Mouse (Mus musculus): ENCODE data around the gene Mdm2. TPM values are rescaled to one million over a fixed set of nuclear protein-coding genes. Genes with fewer than 3 reads are reported as not detected.
"Not testable (repeated sequence)": the region's sequence is repeated elsewhere in the genome, so short reads cannot be mapped to it uniquely, and the experiment has no call there.

Mdm2 gene
- 56.0 and 56.7 TPM in 2 replicates for polyA plus RNA-seq (2014; fragmentation: Nextera tagmentation; extraction: Ambion mirVana)

- peak; percentile 90 for ATAC-seq (replicated peaks; ENCODE audit: low FRiP score)
- H3K4me3 ChIP-seq (ENCODE audit: low read depth, low read length) = peak within 1 kb of the TSS; percentile 83
- under 1% methylated on average over 52 of the region's 52 CpGs for WGBS
- peaks cover 7% of the 10 kb centered on the region for H3K36me3 ChIP-seq (ENCODE audit: control insufficient read depth, insufficient read depth, low read length)
- H3K9me3 ChIP-seq (ENCODE audit: control insufficient read depth, low read length) = no peaks in the 10 kb centered on the region
- H3K4me1 ChIP-seq (replicated peaks; ENCODE audit: control insufficient read depth, insufficient read depth, low read length) = peaks cover 3% of the 10 kb centered on the region; the same call in 1 of the 2 replicates
- H3K27ac ChIP-seq (ENCODE audit: low read depth, low read length) = peak within 1 kb of the TSS; percentile 93
- peak; percentile 97 for DNase-seq (ENCODE audit: low spot score)
- peak within 1 kb of the TSS; percentile 89 for H3K4me2 ChIP-seq
- H3K9ac ChIP-seq (ENCODE audit: low read depth, low read length) = peak within 1 kb of the TSS; percentile 96
- H3K27me3 ChIP-seq (replicated peaks; ENCODE audit: control insufficient read depth, insufficient read depth, low read length) = no peaks in the 10 kb centered on the region
Observed at GRCm38 (mm10) chr10:117710604-117711141, at the start of gene Mdm2. Mdm2 (minus strand) TSS chr10:117710758.

- Histone ChIP-seq H3K27me3 (replicated peaks; ENCODE audit: control insufficient read depth, insufficient read depth, low read length) (no peaks in the 10 kb centered on the region), H3K9me3 (ENCODE audit: control insufficient read depth, low read length) (no peaks in the 10 kb centered on the region), H3K27ac (ENCODE audit: low read depth, low read length) (no peak overlapping the region), H3K9ac (ENCODE audit: low read depth, low read length) (no peak overlapping the region), H3K4me1 (replicated peaks; ENCODE audit: control insufficient read depth, insufficient read depth, low read length) (no peaks in the 10 kb centered on the region), H3K36me3 (ENCODE audit: control insufficient read depth, insufficient read depth, low read length) (peaks cover 70% of the 10 kb centered on the region), H3K4me3 (ENCODE audit: low read depth, low read length) (no peak overlapping the region), H3K4me2 (no peak overlapping the region)
- WGBS = 91% methylated on average over 10 of the region's 10 CpGs
- ATAC-seq (replicated peaks; ENCODE audit: low FRiP score) (no peak), DNase-seq (ENCODE audit: low spot score) (no peak)
Observed at GRCm38 (mm10) chr10:117759844-117760630, 49.5 kb upstream of the Mdm2 start.

GRCm38 (mm10) chr10:117758749-117759727 lies 48.5 kb upstream of the Mdm2 start:
- no peak overlapping the region for H3K9ac ChIP-seq (ENCODE audit: low read depth, low read length)
- ATAC-seq (replicated peaks; ENCODE audit: low FRiP score) (no peak), DNase-seq (ENCODE audit: low spot score) (no peak)
- WGBS = 86% methylated on average over 18 of the region's 18 CpGs
- H3K4me3 ChIP-seq (ENCODE audit: low read depth, low read length) = no peak overlapping the region
- no peaks in the 10 kb centered on the region for H3K27me3 ChIP-seq (replicated peaks; ENCODE audit: control insufficient read depth, insufficient read depth, low read length)
- H3K27ac ChIP-seq (ENCODE audit: low read depth, low read length) = no peak overlapping the region
- no peak overlapping the region for H3K4me2 ChIP-seq
- no peaks in the 10 kb centered on the region for H3K9me3 ChIP-seq (ENCODE audit: control insufficient read depth, low read length)
- H3K4me1 ChIP-seq (replicated peaks; ENCODE audit: control insufficient read depth, insufficient read depth, low read length) = no peaks in the 10 kb centered on the region
- peaks cover 73% of the 10 kb centered on the region for H3K36me3 ChIP-seq (ENCODE audit: control insufficient read depth, insufficient read depth, low read length)

GRCm38 (mm10) chr10:117758344-117758743 lies 47.8 kb upstream of the Mdm2 start:
- DNase-seq (ENCODE audit: low spot score); H3K4me2 ChIP-seq; H3K27ac ChIP-seq (ENCODE audit: low read depth, low read length); ATAC-seq (replicated peaks; ENCODE audit: low FRiP score); H3K9ac ChIP-seq (ENCODE audit: low read depth, low read length); H3K9me3 ChIP-seq (ENCODE audit: control insufficient read depth, low read length); H3K27me3 ChIP-seq (replicated peaks; ENCODE audit: control insufficient read depth, insufficient read depth, low read length); H3K4me3 ChIP-seq (ENCODE audit: low read depth, low read length); H3K4me1 ChIP-seq (replicated peaks; ENCODE audit: control insufficient read depth, insufficient read depth, low read length): not testable (repeated sequence)
- peaks cover 71% of the 10 kb centered on the region for H3K36me3 ChIP-seq (ENCODE audit: control insufficient read depth, insufficient read depth, low read length)
- 94% methylated on average over 3 of the region's 3 CpGs for WGBS

GRCm38 (mm10) chr10:117757796-117758342 lies 47.3 kb upstream of the Mdm2 start:
- H3K4me2 ChIP-seq = no peak overlapping the region
- DNase-seq (ENCODE audit: low spot score) (no peak), ATAC-seq (replicated peaks; ENCODE audit: low FRiP score) (no peak)
- H3K9me3 ChIP-seq (ENCODE audit: control insufficient read depth, low read length) = no peaks in the 10 kb centered on the region
- H3K27me3 ChIP-seq (replicated peaks; ENCODE audit: control insufficient read depth, insufficient read depth, low read length) = no peaks in the 10 kb centered on the region
- H3K4me3 ChIP-seq (ENCODE audit: low read depth, low read length) = no peak overlapping the region
- no peaks in the 10 kb centered on the region for H3K4me1 ChIP-seq (replicated peaks; ENCODE audit: control insufficient read depth, insufficient read depth, low read length)
- H3K36me3 ChIP-seq (ENCODE audit: control insufficient read depth, insufficient read depth, low read length) = peaks cover 71% of the 10 kb centered on the region
- no peak overlapping the region for H3K27ac ChIP-seq (ENCODE audit: low read depth, low read length)
- 90% methylated on average over 7 of the region's 7 CpGs for WGBS
- H3K9ac ChIP-seq (ENCODE audit: low read depth, low read length) = no peak overlapping the region

- Histone ChIP-seq H3K36me3 (ENCODE audit: control insufficient read depth, insufficient read depth, low read length) (peaks cover 74% of the 10 kb centered on the region), H3K9me3 (ENCODE audit: control insufficient read depth, low read length) (no peaks in the 10 kb centered on the region), H3K4me2 (no peak overlapping the region), H3K9ac (ENCODE audit: low read depth, low read length) (no peak overlapping the region), H3K4me1 (replicated peaks; ENCODE audit: control insufficient read depth, insufficient read depth, low read length) (no peaks in the 10 kb centered on the region), H3K27me3 (replicated peaks; ENCODE audit: control insufficient read depth, insufficient read depth, low read length) (no peaks in the 10 kb centered on the region), H3K27ac (ENCODE audit: low read depth, low read length) (no peak overlapping the region), H3K4me3 (ENCODE audit: low read depth, low read length) (no peak overlapping the region)
- ATAC-seq (replicated peaks; ENCODE audit: low FRiP score) = no peak
- 90% methylated on average over 1 of the region's 1 CpGs for WGBS
- DNase-seq (ENCODE audit: low spot score) = no peak
Observed at GRCm38 (mm10) chr10:117757259-117757658, 46.7 kb upstream of the Mdm2 start.

- Histone ChIP-seq H3K27ac (ENCODE audit: low read depth, low read length) (no peak overlapping the region), H3K9me3 (ENCODE audit: control insufficient read depth, low read length) (no peaks in the 10 kb centered on the region), H3K9ac (ENCODE audit: low read depth, low read length) (no peak overlapping the region), H3K4me1 (replicated peaks; ENCODE audit: control insufficient read depth, insufficient read depth, low read length) (no peaks in the 10 kb centered on the region), H3K36me3 (ENCODE audit: control insufficient read depth, insufficient read depth, low read length) (peaks cover 75% of the 10 kb centered on the region), H3K4me3 (ENCODE audit: low read depth, low read length) (no peak overlapping the region), H3K4me2 (no peak overlapping the region), H3K27me3 (replicated peaks; ENCODE audit: control insufficient read depth, insufficient read depth, low read length) (no peaks in the 10 kb centered on the region)
- no peak for DNase-seq (ENCODE audit: low spot score)
- 88% methylated on average over 5 of the region's 5 CpGs for WGBS
- no peak for ATAC-seq (replicated peaks; ENCODE audit: low FRiP score)
Observed at GRCm38 (mm10) chr10:117756784-117757183, 46.2 kb upstream of the Mdm2 start.

GRCm38 (mm10) chr10:117755799-117756467 lies 45.4 kb upstream of the Mdm2 start:
- H3K27ac ChIP-seq (ENCODE audit: low read depth, low read length) = peak overlapping the region; percentile 54
- H3K4me1 ChIP-seq (replicated peaks; ENCODE audit: control insufficient read depth, insufficient read depth, low read length) = no peaks in the 10 kb centered on the region
- no peak overlapping the region for H3K9ac ChIP-seq (ENCODE audit: low read depth, low read length)
- no peak for DNase-seq (ENCODE audit: low spot score)
- WGBS = 80% methylated on average over 11 of the region's 11 CpGs
- H3K4me3 ChIP-seq (ENCODE audit: low read depth, low read length) = no peak overlapping the region
- peaks cover 75% of the 10 kb centered on the region for H3K36me3 ChIP-seq (ENCODE audit: control insufficient read depth, insufficient read depth, low read length)
- no peaks in the 10 kb centered on the region for H3K9me3 ChIP-seq (ENCODE audit: control insufficient read depth, low read length)
- no peak for ATAC-seq (replicated peaks; ENCODE audit: low FRiP score)
- H3K4me2 ChIP-seq = no peak overlapping the region
- no peaks in the 10 kb centered on the region for H3K27me3 ChIP-seq (replicated peaks; ENCODE audit: control insufficient read depth, insufficient read depth, low read length)
